Mouse (Mus musculus): ENCODE results near the gene Col5a1. TPM values are rescaled to one million over a fixed set of nuclear protein-coding genes. Genes with fewer than 3 reads are reported as not detected.

The Col5a1 gene
- polyA plus RNA-seq, 1 experiment from 2014 or later = 27.9 TPM

DNA sequence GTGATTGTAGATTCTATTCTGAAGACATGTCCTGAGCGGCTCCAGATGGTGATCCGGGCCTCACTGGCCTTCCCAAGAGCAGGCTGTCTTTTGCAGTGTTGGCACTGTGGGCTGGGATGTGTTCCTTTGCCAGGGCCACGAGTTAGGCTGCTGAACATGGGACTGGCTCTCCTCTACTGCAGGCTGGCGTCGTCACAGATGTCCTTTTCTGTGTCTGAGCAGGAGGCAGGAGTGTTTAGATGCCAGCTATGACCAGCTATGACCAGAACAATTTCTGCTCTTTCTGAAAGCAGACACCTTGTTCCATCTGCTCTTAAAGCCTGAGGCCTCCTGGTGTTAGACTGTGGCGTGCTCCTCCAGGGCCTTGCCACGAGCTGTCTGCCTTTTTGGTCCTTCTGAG lies 31.9 kb downstream of the Col5a1 start:
- Histone ChIP-seq H3K4me2 (no peak overlapping the region), H3K27me3 (replicated peaks; ENCODE audit: control insufficient read depth, insufficient read depth, low read length) (no peaks in the 10 kb centered on the region), H3K36me3 (ENCODE audit: control insufficient read depth, insufficient read depth, low read length) (no peaks in the 10 kb centered on the region), H3K27ac (ENCODE audit: low read depth, low read length) (no peak overlapping the region), H3K4me1 (replicated peaks; ENCODE audit: control insufficient read depth, insufficient read depth, low read length) (0 out of 2 replicates have a peak, but pooled peaks cover 2% of the 10 kb centered on the region), H3K4me3 (ENCODE audit: low read depth, low read length) (no peak overlapping the region), H3K9me3 (ENCODE audit: control insufficient read depth, low read length) (no peaks in the 10 kb centered on the region), H3K9ac (ENCODE audit: low read depth, low read length) (no peak overlapping the region)
- DNase-seq (ENCODE audit: low spot score) (no peak), ATAC-seq (replicated peaks; ENCODE audit: low FRiP score) (no peak)
- WGBS = 71% methylated on average over 7 of the region's 7 CpGs

DNA sequence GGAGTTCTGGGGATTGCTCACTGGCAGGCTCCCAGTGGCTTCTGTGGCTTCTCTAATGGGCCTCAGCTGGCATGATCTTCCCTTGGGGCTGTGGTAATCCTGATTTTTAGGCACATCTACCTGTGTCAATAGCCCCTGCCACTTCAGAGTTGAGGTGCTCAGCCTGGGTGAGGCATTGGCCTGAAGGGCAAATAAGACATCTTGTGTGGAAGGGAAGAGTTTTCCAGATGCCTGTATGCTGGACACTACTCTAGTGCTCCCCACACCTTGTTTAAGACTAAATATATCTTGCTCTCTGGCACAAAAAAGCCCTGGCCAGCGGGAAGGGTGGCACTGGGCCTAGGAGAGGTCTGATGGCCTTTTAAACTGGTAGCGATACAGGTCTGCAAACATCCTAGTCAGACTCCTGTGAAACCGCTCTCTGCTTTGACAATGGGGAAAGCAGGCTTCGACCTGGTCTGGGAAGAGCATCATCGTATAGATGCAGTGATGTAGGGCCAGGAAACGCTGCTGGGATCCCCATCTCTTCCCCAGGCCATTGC lies 33.2 kb downstream of the Col5a1 start:
- H3K36me3 ChIP-seq (ENCODE audit: control insufficient read depth, insufficient read depth, low read length) = no peaks in the 10 kb centered on the region
- peaks cover 2% of the 10 kb centered on the region; the same call in 1 of the 2 replicates for H3K4me1 ChIP-seq (replicated peaks; ENCODE audit: control insufficient read depth, insufficient read depth, low read length)
- ATAC-seq (replicated peaks; ENCODE audit: low FRiP score) = no peak

DNA sequence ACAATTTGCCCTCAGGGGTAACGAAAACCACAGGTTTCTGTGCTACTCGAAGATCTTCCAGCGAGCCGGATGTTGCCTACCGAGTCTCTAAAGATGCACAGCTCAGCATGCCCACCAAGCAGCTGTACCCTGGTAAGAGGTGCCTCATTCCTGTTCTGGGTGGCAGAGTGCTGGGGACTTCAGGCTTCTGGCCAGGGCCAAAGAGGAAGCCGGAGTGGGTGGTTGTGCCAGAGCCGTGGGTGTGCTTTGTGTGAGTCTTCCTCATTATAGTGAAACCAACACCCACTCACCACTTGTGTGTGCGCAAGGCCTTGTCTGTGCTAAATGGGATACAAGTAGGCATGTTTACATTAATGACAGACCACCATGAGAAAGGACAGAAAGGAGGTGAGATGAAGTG lies 35.8 kb downstream of the Col5a1 start:
- H3K27ac ChIP-seq (ENCODE audit: low read depth, low read length) = no peak overlapping the region
- H3K4me2 ChIP-seq = no peak overlapping the region
- no peaks in the 10 kb centered on the region; the same call in 1 of the 2 replicates for H3K4me1 ChIP-seq (replicated peaks; ENCODE audit: control insufficient read depth, insufficient read depth, low read length)
- H3K4me3 ChIP-seq (ENCODE audit: low read depth, low read length) = no peak overlapping the region
- ATAC-seq (replicated peaks; ENCODE audit: low FRiP score) = no peak
- no peaks in the 10 kb centered on the region for H3K36me3 ChIP-seq (ENCODE audit: control insufficient read depth, insufficient read depth, low read length)
- WGBS = 86% methylated on average over 8 of the region's 8 CpGs
- no peak overlapping the region for H3K9ac ChIP-seq (ENCODE audit: low read depth, low read length)
- DNase-seq (ENCODE audit: low spot score) = no peak
- H3K27me3 ChIP-seq (replicated peaks; ENCODE audit: control insufficient read depth, insufficient read depth, low read length) = no peaks in the 10 kb centered on the region
- no peaks in the 10 kb centered on the region for H3K9me3 ChIP-seq (ENCODE audit: control insufficient read depth, low read length)

More for the DNA sequence above, 33.2 kb downstream of the Col5a1 start:
- 84% methylated on average over 6 of the region's 6 CpGs for WGBS
- no peak overlapping the region for H3K4me2 ChIP-seq
- no peaks in the 10 kb centered on the region for H3K27me3 ChIP-seq (replicated peaks; ENCODE audit: control insufficient read depth, insufficient read depth, low read length)
- no peak for DNase-seq (ENCODE audit: low spot score)
- H3K27ac ChIP-seq (ENCODE audit: low read depth, low read length) = no peak overlapping the region
- no peak overlapping the region for H3K9ac ChIP-seq (ENCODE audit: low read depth, low read length)
- no peak overlapping the region for H3K4me3 ChIP-seq (ENCODE audit: low read depth, low read length)
- H3K9me3 ChIP-seq (ENCODE audit: control insufficient read depth, low read length) = no peaks in the 10 kb centered on the region

DNA sequence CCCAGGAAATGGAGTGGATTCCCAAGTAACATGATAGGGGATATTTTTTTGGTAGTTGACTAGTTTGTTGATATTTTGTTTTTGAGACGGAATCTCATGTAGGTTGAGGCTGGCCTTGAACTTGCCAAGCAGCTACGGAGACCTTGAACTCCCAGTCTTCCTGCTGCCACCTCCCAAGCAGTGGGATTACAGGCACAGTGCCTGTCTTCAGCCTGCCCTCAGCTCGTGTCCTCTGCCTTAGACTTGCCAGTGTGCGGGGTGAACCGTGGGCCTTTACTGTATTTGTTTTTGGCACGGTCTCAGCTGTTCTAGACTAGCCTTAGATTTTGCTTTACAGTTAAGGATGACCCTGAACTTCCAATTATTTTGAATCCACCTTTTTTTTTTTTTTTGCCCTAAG lies 37.5 kb downstream of the Col5a1 start:
- H3K27ac ChIP-seq (ENCODE audit: low read depth, low read length) = no peak overlapping the region
- no peaks in the 10 kb centered on the region for H3K9me3 ChIP-seq (ENCODE audit: control insufficient read depth, low read length)
- DNase-seq (ENCODE audit: low spot score) (no peak), ATAC-seq (replicated peaks; ENCODE audit: low FRiP score) (no peak)
- H3K27me3 ChIP-seq (replicated peaks; ENCODE audit: control insufficient read depth, insufficient read depth, low read length) = no peaks in the 10 kb centered on the region
- 78% methylated on average over 6 of the region's 6 CpGs for WGBS
- no peaks in the 10 kb centered on the region; the same call in 1 of the 2 replicates for H3K4me1 ChIP-seq (replicated peaks; ENCODE audit: control insufficient read depth, insufficient read depth, low read length)
- H3K4me3 ChIP-seq (ENCODE audit: low read depth, low read length) = no peak overlapping the region
- no peak overlapping the region for H3K4me2 ChIP-seq
- H3K9ac ChIP-seq (ENCODE audit: low read depth, low read length) = no peak overlapping the region
- H3K36me3 ChIP-seq (ENCODE audit: control insufficient read depth, insufficient read depth, low read length) = no peaks in the 10 kb centered on the region

DNA sequence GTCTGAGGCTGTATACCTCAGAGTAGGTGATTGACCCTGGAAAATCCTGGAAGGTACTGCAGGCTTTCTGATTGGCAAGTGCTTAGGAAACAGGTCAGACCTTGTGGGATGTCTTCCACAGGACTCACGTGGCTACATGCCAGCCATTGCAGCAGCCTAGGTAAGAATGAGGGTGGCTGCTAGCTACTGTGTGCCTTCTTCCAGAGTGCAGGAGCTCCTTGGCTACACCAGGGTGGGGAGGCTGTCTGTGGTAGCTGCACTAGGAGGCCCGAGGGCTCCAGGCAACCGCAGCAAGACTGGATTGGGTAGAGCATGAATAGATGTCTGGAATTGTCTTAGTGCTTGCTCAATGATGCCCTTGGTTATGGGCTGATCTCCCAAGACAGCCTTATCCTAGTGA lies 38.2 kb downstream of the Col5a1 start:
- H3K9ac ChIP-seq (ENCODE audit: low read depth, low read length) = no peak overlapping the region
- no peaks in the 10 kb centered on the region for H3K27me3 ChIP-seq (replicated peaks; ENCODE audit: control insufficient read depth, insufficient read depth, low read length)
- no peak for ATAC-seq (replicated peaks; ENCODE audit: low FRiP score)
- no peak overlapping the region for H3K27ac ChIP-seq (ENCODE audit: low read depth, low read length)
- whole genome bisulfite sequencing = 70% methylated on average over 3 of the region's 3 CpGs
- H3K9me3 ChIP-seq (ENCODE audit: control insufficient read depth, low read length) = no peaks in the 10 kb centered on the region
- no peaks in the 10 kb centered on the region; the same call in 1 of the 2 replicates for H3K4me1 ChIP-seq (replicated peaks; ENCODE audit: control insufficient read depth, insufficient read depth, low read length)
- no peaks in the 10 kb centered on the region for H3K36me3 ChIP-seq (ENCODE audit: control insufficient read depth, insufficient read depth, low read length)
- no peak overlapping the region for H3K4me3 ChIP-seq (ENCODE audit: low read depth, low read length)
- H3K4me2 ChIP-seq = no peak overlapping the region
- no peak for DNase-seq (ENCODE audit: low spot score)

DNA sequence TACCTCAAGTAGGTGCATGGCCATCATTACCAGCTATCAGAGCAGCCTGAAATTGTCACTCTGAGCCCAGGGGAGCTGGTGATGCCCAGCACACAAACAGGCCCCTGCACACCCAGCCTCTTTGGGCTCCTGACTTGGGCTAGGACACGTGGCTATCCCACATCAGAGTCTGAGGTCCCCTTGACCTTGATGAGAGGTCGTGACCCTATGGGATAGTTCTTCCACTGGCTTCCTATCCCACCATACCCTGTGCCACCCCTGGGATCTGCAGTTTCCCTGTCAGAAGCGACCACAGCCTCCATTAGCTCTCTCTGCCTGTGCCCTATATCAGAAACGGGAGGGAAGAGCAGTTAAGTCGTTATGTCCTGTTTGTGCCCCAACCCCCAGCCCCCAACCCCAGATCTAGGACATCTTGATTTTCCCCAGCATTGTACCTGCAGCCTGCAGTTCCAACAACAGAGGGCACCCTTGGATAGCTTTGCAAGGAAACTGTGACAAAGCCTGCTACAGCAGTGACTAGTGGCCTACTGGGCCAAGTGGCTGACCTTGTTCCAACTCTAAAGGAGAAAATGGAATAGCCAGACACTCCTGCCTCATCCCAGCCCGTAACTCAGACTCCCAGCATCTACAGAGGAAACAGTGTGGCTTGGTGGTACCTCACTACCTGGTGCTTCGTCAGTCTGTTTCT lies 40.4 kb downstream of the Col5a1 start:
- no peak for DNase-seq (ENCODE audit: low spot score)
- no peak for ATAC-seq (replicated peaks; ENCODE audit: low FRiP score)
- no peaks in the 10 kb centered on the region; the same call in 1 of the 2 replicates for H3K4me1 ChIP-seq (replicated peaks; ENCODE audit: control insufficient read depth, insufficient read depth, low read length)
- H3K9ac ChIP-seq (ENCODE audit: low read depth, low read length) = no peak overlapping the region
- no peak overlapping the region for H3K4me2 ChIP-seq
- H3K9me3 ChIP-seq (ENCODE audit: control insufficient read depth, low read length) = no peaks in the 10 kb centered on the region
- H3K36me3 ChIP-seq (ENCODE audit: control insufficient read depth, insufficient read depth, low read length) = no peaks in the 10 kb centered on the region
- H3K27me3 ChIP-seq (replicated peaks; ENCODE audit: control insufficient read depth, insufficient read depth, low read length) = no peaks in the 10 kb centered on the region
- H3K4me3 ChIP-seq (ENCODE audit: low read depth, low read length) = no peak overlapping the region
- 38% methylated on average over 7 of the region's 7 CpGs for WGBS
- no peak overlapping the region for H3K27ac ChIP-seq (ENCODE audit: low read depth, low read length)

DNA sequence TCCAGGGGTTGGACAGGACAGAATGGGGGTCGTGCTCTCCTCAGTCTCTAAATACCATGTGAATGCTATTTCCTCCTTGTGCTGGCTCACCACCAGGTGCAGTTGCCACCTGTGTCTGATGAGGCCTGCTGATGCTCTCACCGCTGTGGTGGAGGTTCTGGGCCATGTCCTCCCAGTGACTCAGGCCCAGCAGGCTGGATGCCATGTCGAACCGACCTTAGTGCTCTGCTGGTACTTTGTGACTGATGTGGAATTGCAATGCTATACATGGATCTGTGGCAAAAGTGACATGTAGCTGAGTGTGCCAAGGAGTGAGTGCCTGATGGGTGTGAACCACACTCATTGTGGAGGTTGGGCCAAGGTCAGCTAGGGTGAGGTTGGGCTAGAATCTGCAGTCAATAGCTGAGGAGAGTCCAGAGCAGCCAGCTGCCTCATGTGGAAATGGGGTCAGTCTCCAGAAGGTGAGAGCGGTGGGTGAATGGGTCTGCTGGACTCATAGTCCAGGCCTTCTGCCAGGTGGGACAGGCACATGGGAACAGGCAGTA lies 44.3 kb downstream of the Col5a1 start:
- no peaks in the 10 kb centered on the region for H3K27me3 ChIP-seq (replicated peaks; ENCODE audit: control insufficient read depth, insufficient read depth, low read length)
- H3K4me3 ChIP-seq (ENCODE audit: low read depth, low read length) = no peak overlapping the region
- no peak overlapping the region for H3K27ac ChIP-seq (ENCODE audit: low read depth, low read length)
- H3K36me3 ChIP-seq (ENCODE audit: control insufficient read depth, insufficient read depth, low read length) = no peaks in the 10 kb centered on the region
- H3K4me2 ChIP-seq = no peak overlapping the region
- no peak overlapping the region for H3K9ac ChIP-seq (ENCODE audit: low read depth, low read length)
- ATAC-seq (replicated peaks; ENCODE audit: low FRiP score) = no peak
- 86% methylated on average over 5 of the region's 5 CpGs for WGBS
- H3K9me3 ChIP-seq (ENCODE audit: control insufficient read depth, low read length) = no peaks in the 10 kb centered on the region
- DNase-seq (ENCODE audit: low spot score) = no peak
- H3K4me1 ChIP-seq (replicated peaks; ENCODE audit: control insufficient read depth, insufficient read depth, low read length) = 0 out of 2 replicates have a peak, but pooled peaks cover 6% of the 10 kb centered on the region

DNA sequence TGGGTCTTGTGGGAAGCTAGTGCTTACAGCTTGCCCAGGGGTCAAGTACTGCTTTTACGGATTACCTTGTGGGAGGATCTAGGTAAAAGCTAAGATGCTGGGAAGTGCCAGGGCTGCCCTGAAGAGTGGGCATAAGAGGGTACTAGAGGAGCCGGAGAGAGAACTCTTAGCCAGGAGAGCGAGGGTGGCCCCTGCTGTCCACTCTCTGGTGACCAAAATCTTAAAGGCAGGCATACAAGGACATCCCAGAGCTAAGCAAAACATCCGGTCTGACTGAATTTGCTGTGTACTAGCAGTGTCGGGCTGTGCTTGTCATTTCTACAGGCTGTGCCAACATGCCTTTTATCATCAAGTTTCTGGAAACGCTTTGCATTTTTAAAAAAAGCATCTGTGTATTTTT lies 44.9 kb downstream of the Col5a1 start:
- Histone ChIP-seq H3K9me3 (ENCODE audit: control insufficient read depth, low read length) (no peaks in the 10 kb centered on the region), H3K27ac (ENCODE audit: low read depth, low read length) (no peak overlapping the region), H3K4me2 (no peak overlapping the region), H3K9ac (ENCODE audit: low read depth, low read length) (no peak overlapping the region), H3K4me3 (ENCODE audit: low read depth, low read length) (no peak overlapping the region), H3K27me3 (replicated peaks; ENCODE audit: control insufficient read depth, insufficient read depth, low read length) (no peaks in the 10 kb centered on the region), H3K36me3 (ENCODE audit: control insufficient read depth, insufficient read depth, low read length) (no peaks in the 10 kb centered on the region), H3K4me1 (replicated peaks; ENCODE audit: control insufficient read depth, insufficient read depth, low read length) (0 out of 2 replicates have a peak, but pooled peaks cover 6% of the 10 kb centered on the region)
- DNase-seq (ENCODE audit: low spot score) = no peak
- no peak for ATAC-seq (replicated peaks; ENCODE audit: low FRiP score)
- 78% methylated on average over 6 of the region's 6 CpGs for WGBS

DNA sequence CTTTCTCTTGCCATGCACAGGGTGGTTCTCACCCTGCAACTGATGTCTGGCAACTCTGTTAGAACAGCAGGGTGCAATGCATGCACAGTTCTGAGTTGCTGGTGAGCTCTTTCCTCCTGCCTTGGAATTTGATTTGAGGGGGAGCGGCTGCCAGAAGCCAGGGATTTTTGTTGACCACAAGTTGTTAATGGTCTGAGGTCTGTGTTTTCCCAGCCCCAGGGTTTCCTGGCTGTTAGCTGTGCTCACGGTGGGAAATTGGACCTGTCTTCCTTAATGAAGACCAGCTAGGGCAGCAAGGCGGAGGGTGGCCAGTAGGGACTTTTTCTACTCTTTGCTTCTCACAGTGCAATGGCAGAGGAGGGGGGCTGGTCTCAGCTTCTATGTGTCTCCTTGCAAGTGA lies 45.7 kb downstream of the Col5a1 start:
- no peak overlapping the region; the same call in 1 of the 2 replicates for H3K27ac ChIP-seq (ENCODE audit: low read depth, low read length)
- WGBS = 42% methylated on average over 3 of the region's 3 CpGs

More for the DNA sequence above, 45.7 kb downstream of the Col5a1 start:
- 0 out of 2 replicates have a peak, but pooled peaks cover 6% of the 10 kb centered on the region for H3K4me1 ChIP-seq (replicated peaks; ENCODE audit: control insufficient read depth, insufficient read depth, low read length)
- no peak overlapping the region for H3K4me2 ChIP-seq
- DNase-seq (ENCODE audit: low spot score) = no peak
- H3K27me3 ChIP-seq (replicated peaks; ENCODE audit: control insufficient read depth, insufficient read depth, low read length) = no peaks in the 10 kb centered on the region
- ATAC-seq (replicated peaks; ENCODE audit: low FRiP score) = no peak
- no peak overlapping the region for H3K4me3 ChIP-seq (ENCODE audit: low read depth, low read length)
- H3K9ac ChIP-seq (ENCODE audit: low read depth, low read length) = no peak overlapping the region
- no peaks in the 10 kb centered on the region for H3K9me3 ChIP-seq (ENCODE audit: control insufficient read depth, low read length)
- H3K36me3 ChIP-seq (ENCODE audit: control insufficient read depth, insufficient read depth, low read length) = no peaks in the 10 kb centered on the region; the same call in 1 of the 2 replicates

All from liver, embryonic 11.5 days (tissue).